Mouse (Mus musculus) forelimb bud, embryonic 11.5 days (tissue): ENCODE results near the gene Hsd11b2.
A peak's percentile ranks its signal among the peaks of the same experiment; 100 is the strongest.

Source experiments
- DNase-seq: peaks from one replicate; pipeline ENCODE4 v3.0.0-alpha.2; 2012; ENCODE audit warnings: low read depth, low spot score

The Hsd11b2 gene

GRCm38 (mm10) chr8:105518436-105519313 is at the start of gene Hsd11b2:
Gene Hsd11b2, plus strand, starts transcription at chr8:105518755.
- DNase-seq, result peak; percentile 79

DNA sequence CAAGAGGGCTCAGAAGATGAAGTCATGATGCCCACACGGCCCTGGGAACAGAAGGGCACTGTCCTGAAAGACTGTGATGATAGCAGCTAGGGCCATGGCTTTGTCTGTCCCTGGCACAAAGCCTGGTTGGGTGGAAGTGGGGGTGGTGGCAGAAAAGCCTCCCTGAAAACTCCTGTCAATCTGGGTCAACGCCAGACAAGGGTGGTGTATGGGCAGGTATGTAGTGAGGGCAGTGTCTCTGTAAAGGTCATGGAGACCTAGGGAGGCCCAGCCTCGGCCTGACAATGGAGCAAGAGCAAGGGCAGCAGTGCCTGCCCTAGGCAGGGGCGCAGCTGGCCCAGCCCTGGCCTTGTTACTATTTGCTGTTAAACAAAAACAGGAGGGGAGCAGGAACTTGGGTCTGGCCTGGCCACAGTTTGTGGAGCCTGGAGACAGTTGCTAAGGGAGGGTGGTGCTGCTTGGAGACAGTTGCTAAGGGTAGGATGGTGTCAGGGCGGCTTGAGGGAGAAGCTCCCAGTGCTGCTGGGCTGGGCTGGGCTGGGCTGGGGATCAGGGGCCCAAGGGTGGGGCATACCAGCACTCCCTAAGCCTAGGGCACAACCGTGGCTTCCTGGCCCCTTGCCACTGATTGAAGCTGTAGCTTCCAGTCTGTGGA is 49.4 kb upstream of the Hsd11b2 start:
- peak; percentile 52 for DNase-seq

DNA sequence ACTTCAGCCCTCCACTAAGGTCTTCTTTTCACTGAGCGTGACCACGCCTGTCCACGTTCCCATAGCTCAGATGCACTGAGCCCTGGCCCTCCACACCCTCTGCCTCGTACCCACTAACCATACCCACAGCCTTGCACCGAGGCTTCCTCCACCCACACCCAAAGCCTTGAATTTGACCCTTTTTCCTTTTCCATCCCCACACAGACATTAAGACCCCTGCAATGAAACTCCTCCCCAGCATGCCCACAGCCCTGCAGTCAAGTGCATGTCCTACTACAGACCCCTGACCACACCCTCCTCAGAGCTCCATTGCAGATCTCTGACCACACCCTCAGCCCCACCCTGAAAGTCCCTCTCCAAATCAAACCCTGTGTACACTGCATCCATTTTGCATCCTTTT is 48.7 kb upstream of the Hsd11b2 start:
- no peak for DNase-seq

- no peak for DNase-seq
Observed at GRCm38 (mm10) chr8:105470262-105470661, 48.3 kb upstream of the Hsd11b2 start.

GRCm38 (mm10) chr8:105470681-105471313 is 47.8 kb upstream of the Hsd11b2 start:
- no peak for DNase-seq

GRCm38 (mm10) chr8:105471314-105472015 is 47.1 kb upstream of the Hsd11b2 start, which contains the start of gene Tppp3:
Gene Tppp3, minus strand, starts transcription at chr8:105471526.
- DNase-seq, result peak; percentile 94

- DNase-seq, result no peak
Observed at GRCm38 (mm10) chr8:105472414-105472932, 46.1 kb upstream of the Hsd11b2 start.

DNA sequence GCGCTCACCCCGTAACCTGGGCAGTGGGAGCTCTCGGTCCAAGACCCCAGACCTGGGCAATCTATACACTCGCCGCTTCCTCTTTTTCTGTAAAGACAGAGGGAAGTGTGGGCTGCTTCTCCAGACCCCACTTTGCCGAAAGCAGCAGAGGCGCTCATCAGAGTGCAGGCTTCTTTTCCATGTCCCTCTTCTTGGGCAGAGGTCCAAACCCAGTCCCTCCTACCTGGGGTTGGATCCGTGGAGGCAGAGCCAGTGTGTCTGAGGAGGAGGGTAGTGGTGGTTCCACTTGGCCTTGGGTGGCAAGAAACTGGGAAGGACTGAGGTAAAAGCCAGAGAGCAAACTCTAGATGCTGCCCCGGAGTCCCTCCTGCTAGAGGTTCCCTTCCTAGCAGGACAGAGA is 45.6 kb upstream of the Hsd11b2 start:
- DNase-seq, result no peak

DNA sequence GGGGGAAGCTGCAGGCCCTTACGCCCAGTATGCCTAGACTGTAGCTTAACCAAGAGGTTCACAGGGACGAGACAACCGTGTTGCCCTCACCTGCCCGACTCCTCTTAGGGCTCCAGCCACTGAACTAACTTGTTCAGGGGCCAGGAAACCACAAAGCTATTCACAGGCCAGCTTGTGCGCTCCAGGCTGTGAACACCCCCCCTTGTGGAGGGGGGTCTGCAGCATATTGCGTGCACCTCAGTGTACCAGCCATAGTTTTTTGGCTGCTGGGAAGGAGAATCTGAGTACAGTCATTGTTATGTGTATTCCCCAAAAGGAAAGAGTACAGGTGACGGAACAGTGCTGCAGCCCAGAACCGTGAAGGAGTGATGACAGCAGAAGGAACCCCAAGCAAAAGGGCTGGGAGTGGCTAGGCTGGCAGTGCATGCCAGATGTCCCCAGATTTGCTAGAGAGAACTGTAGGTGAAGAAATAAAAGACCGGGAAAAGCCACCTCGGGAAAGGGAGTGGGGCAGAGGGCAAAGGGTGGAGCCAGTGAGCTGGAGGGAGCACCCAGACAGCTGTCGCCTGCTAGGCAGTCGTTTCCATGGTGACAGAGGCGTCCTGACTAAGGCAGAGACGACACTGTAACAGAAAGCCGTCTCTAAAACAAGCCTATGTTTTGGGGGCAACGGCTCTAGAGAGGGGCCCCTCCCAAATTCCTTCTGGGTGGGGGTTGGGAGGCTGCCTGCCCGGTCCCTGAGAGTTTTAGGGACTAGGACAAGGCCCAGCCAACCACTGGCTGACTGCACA is 44.5 kb upstream of the Hsd11b2 start:
- DNase-seq, result peak; percentile 63

DNA sequence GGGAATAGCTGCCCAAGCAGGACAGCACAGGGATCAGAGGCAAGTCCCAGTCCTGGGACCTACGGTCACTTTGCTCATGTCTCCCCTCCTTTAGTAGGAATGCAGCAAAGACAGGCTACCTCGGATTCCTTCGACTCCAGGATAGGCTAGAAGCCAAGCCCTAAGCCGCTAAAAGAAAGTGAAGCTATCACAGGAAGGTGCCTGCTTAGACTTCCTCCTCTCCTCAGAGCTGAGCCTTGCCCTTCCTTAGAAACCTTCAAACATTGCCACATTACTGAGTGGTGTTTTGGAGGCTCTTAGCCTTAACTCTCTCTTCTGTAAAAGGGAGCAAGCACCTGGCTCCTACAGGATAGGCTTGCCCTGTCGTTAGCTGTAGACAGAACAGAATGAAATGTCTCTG is 43.9 kb upstream of the Hsd11b2 start:
- no peak for DNase-seq

DNA sequence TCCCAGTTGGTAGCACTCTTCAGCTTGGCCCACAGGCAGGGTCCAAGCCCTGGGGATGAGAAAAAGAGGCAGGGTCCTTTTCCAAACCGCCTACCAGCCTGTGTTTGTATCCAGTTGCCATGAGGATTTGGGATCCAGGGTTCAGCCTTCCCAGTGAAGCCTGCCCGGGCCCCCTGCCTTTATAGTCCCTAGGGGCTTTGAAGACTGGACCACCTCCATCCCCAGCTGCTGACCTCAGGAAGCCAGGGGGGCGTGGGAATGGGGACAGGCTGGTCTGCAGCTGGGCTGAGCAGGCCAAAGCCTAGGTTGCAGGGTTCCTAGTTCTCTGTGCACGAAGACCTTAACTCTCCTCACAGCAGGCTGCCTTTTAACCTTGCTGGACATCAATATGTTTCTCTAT is 43.3 kb upstream of the Hsd11b2 start:
- DNase-seq, result no peak

- DNase-seq, result no peak
Observed at GRCm38 (mm10) chr8:105475742-105476141, 42.8 kb upstream of the Hsd11b2 start.

DNA sequence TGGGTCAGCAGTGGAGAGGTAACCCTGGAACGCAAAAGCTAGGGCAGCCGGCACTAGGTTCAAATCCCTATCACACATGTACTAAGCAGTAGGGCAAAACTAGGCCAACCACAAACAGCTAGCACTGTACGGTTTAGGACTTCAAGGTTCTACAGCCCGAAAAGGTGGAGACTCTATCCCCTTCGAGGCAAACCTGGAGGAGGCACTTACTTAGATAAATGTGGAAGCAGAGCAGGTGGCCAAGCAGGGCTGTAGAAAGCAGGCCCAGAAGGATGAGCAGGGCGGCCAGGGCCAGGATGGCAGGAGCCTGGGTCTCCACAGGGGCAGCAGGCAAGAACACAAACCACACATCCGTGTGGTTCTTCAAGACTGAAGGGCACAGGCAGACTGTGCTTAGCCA is 42.4 kb upstream of the Hsd11b2 start:
- DNase-seq, result no peak

GRCm38 (mm10) chr8:105476628-105477413 is 41.7 kb upstream of the Hsd11b2 start:
- no peak for DNase-seq

- no peak for DNase-seq
Observed at GRCm38 (mm10) chr8:105477792-105478191, 40.8 kb upstream of the Hsd11b2 start.

GRCm38 (mm10) chr8:105481013-105481412 is 37.5 kb upstream of the Hsd11b2 start:
- DNase-seq, result no peak

- no peak for DNase-seq
Observed at GRCm38 (mm10) chr8:105481453-105481852, 37.1 kb upstream of the Hsd11b2 start.

- no peak for DNase-seq
Observed at GRCm38 (mm10) chr8:105482123-105482522, 36.4 kb upstream of the Hsd11b2 start.

GRCm38 (mm10) chr8:105483212-105484029 is 35.1 kb upstream of the Hsd11b2 start:
- DNase-seq, result no peak
